9 mouse cellular contexts compared by ENCODE assay signal in genomic region chr15:103185462-103186198, GRCm38 (mm10). TPM values are rescaled to one million over a fixed set of nuclear protein-coding genes. Genes with fewer than 3 reads are reported as not detected.
DNase-seq lines count a peak whose midpoint lies in the region; ATAC-seq and TF ChIP-seq lines count a peak whose summit lies in the region.
"Had no signal": no experiment of that assay in that cellular context is flagged by ENCODE, and none has a peak within 500 bp of the region (broad histone marks: within the 10 kb centered on the region; RNA-seq: fewer than 3 reads in every experiment).

No protein-coding gene starts in this region.

- intact Hi-C loops in heart, postnatal 14 days (cut with DNase I) = loop anchor here (1.0 to 2.0 kb wide), 2 partner anchors 91 to 122 kb away; no protein-coding TSS in a partner anchor
- intact Hi-C loops in left cerebral cortex, postnatal 36 days (cut with DNase I) = no loop called here

- TF ChIP-seq POLR2A in cerebellum, adult 2 months (IDR thresholded peaks at IDR 0.05; ENCODE audit: borderline replicate concordance, insufficient read depth, low read length) = no peak

- H3K9me3 ChIP-seq in kidney, embryonic 14.5 days (ENCODE audit: control insufficient read depth, low read length) = no peaks in the 10 kb centered on the region
- no peaks in the 10 kb centered on the region for H3K9me3 ChIP-seq in neural tube, embryonic 14.5 days (ENCODE audit: control insufficient read depth, low read length)
- H3K9me3 ChIP-seq: liver, embryonic 13.5 days had no signal

- H3K4me2 ChIP-seq in kidney, embryonic 14.5 days (replicated peaks; ENCODE audit: low read depth, low read length) = no peak overlapping the region
- no peak overlapping the region for H3K4me2 ChIP-seq in neural tube, embryonic 14.5 days (ENCODE audit: low read depth, low read length)
- H3K4me2 ChIP-seq: liver, embryonic 13.5 days had no signal

- no peaks in the 10 kb centered on the region for H3K27me3 ChIP-seq in kidney, embryonic 14.5 days (ENCODE audit: control insufficient read depth, insufficient read depth, low read length)
- H3K27me3 ChIP-seq in cerebellum, adult 2 months (ENCODE audit: control insufficient read depth, insufficient read depth, low read length) = no peaks in the 10 kb centered on the region; the same call in 1 of the 2 replicates
- H3K27me3 ChIP-seq in neural tube, embryonic 14.5 days (ENCODE audit: control insufficient read depth, insufficient read depth, low read length) = no peaks in the 10 kb centered on the region

- H3K36me3 ChIP-seq in kidney, embryonic 14.5 days (ENCODE audit: control insufficient read depth, insufficient read depth, low read length) = no peaks in the 10 kb centered on the region
- H3K36me3 ChIP-seq in neural tube, embryonic 14.5 days (ENCODE audit: control insufficient read depth, insufficient read depth, low read length) = no peaks in the 10 kb centered on the region

- no peak for ATAC-seq in kidney, embryonic 14.5 days (ENCODE audit: low FRiP score, low TSS enrichment)
- ATAC-seq in neural tube, embryonic 14.5 days (ENCODE audit: low read depth) = peak; percentile 22; the same call in 1 of the 2 replicates

- DNase-seq in kidney, adult 18-20 months = peak; percentile 68
- peak; percentile 58 for DNase-seq in ES-CJ7 (ENCODE audit: low read depth, low spot score)
- peak; percentile 61 to 65 for DNase-seq in cerebellum, adult 2 months
- peak; percentile 66 to 74 for DNase-seq in heart, postnatal 14 days
- DNase-seq in left cerebral cortex, postnatal 36 days (ENCODE audit: low spot score in 2 of 2) = peak; percentile 54
- no peak for DNase-seq in urinary bladder, postnatal 10 days (ENCODE audit: low spot score)
- DNase-seq: liver, embryonic 13.5 days had no signal

- H3K4me3 ChIP-seq in kidney, embryonic 14.5 days (ENCODE audit: low read length) = no peak overlapping the region
- no peak overlapping the region for H3K4me3 ChIP-seq in cerebellum, adult 2 months (replicated peaks; ENCODE audit: insufficient read depth, low read depth, low read length)
- H3K4me3 ChIP-seq in neural tube, embryonic 14.5 days (ENCODE audit: low read depth, low read length) = no peak overlapping the region
- H3K4me3 ChIP-seq: liver, embryonic 13.5 days had no signal

- H3K27ac ChIP-seq in kidney, embryonic 14.5 days (ENCODE audit: low read depth, low read length) = no peak overlapping the region
- no peak overlapping the region for H3K27ac ChIP-seq in cerebellum, adult 2 months (ENCODE audit: insufficient read depth, low read length)
- no peak overlapping the region; the same call in 1 of the 2 replicates for H3K27ac ChIP-seq in neural tube, embryonic 14.5 days (ENCODE audit: low read depth, low read length)
- H3K27ac ChIP-seq: liver, embryonic 13.5 days had no signal

- peaks cover 17% of the 10 kb centered on the region for H3K4me1 ChIP-seq in kidney, embryonic 14.5 days (ENCODE audit: control insufficient read depth, insufficient read depth, low read length)
- no peaks in the 10 kb centered on the region for H3K4me1 ChIP-seq in cerebellum, adult 2 months (ENCODE audit: control insufficient read depth, insufficient read depth, low read length)
- H3K4me1 ChIP-seq in neural tube, embryonic 14.5 days (ENCODE audit: control insufficient read depth, insufficient read depth, low read length) = peaks cover 13% of the 10 kb centered on the region

- no peak overlapping the region; the same call in 1 of the 2 replicates for H3K9ac ChIP-seq in kidney, embryonic 14.5 days (ENCODE audit: low read depth, low read length)
- no peak overlapping the region for H3K9ac ChIP-seq in neural tube, embryonic 14.5 days (replicated peaks; ENCODE audit: low read depth, low read length)
- H3K9ac ChIP-seq: liver, embryonic 13.5 days had no signal

- peak; percentile 87 for TF ChIP-seq CTCF in cerebellum, adult 2 months (IDR thresholded peaks at IDR 0.05; ENCODE audit: borderline replicate concordance, insufficient read depth, low read depth, low read length)

- WGBS in kidney, embryonic 14.5 days = 50% methylated on average over 19 of the region's 19 CpGs
- 42% methylated on average over 19 of the region's 19 CpGs for WGBS in cerebellum, adult 2 months
- WGBS in neural tube, embryonic 14.5 days = 48% methylated on average over 19 of the region's 19 CpGs

RNA-seq across cellular contexts. Expression of gene Smug1, which starts 18.7 kb away (rescaled TPM):
- polyA plus RNA-seq in kidney, embryonic 14.5 days (2014; fragmentation: Nextera tagmentation; extraction: Ambion mirVana) = 11.5 and 19.5 TPM in 2 replicates
- polyA plus RNA-seq in cerebellum, adult 2 months (2012; rRNA removed) = 17.8 and 20.1 TPM in 2 replicates
- 10 to 100 TPM; 13.5 to 14.0 TPM for total RNA-seq in heart, postnatal 14 days (2021)
- 10 to 100 TPM; 18.3 to 20.0 TPM for total RNA-seq in left cerebral cortex, postnatal 36 days (2021)
- 19.2 and 28.0 TPM in 2 replicates for polyA plus RNA-seq in neural tube, embryonic 14.5 days (2014; fragmentation: Nextera tagmentation; extraction: Ambion mirVana)

RNA-seq across cellular contexts. Expression of gene Cbx5, which starts 54.0 kb away (rescaled TPM):
- 146 and 161 TPM in 2 replicates for polyA plus RNA-seq in kidney, embryonic 14.5 days (2014; fragmentation: Nextera tagmentation; extraction: Ambion mirVana)
- polyA plus RNA-seq in cerebellum, adult 2 months (2012; rRNA removed) = 49.4 and 52.7 TPM in 2 replicates
- 10 to 100 TPM; 54.6 to 65.4 TPM for total RNA-seq in heart, postnatal 14 days (2021)
- 100 to 1,000 TPM; 158 to 174 TPM for total RNA-seq in left cerebral cortex, postnatal 36 days (2021)
- polyA plus RNA-seq in neural tube, embryonic 14.5 days (2014; fragmentation: Nextera tagmentation; extraction: Ambion mirVana) = 132 and 143 TPM in 2 replicates

RNA-seq across cellular contexts. Expression of gene Hnrnpa1, which starts 54.6 kb away (rescaled TPM):
- polyA plus RNA-seq in kidney, embryonic 14.5 days (2014; fragmentation: Nextera tagmentation; extraction: Ambion mirVana) = 1,180 and 1,314 TPM in 2 replicates
- polyA plus RNA-seq in cerebellum, adult 2 months (2012; rRNA removed) = 318 and 320 TPM in 2 replicates
- total RNA-seq in heart, postnatal 14 days (2021) = 100 to 1,000 TPM; 174 to 180 TPM
- total RNA-seq in left cerebral cortex, postnatal 36 days (2021) = 100 to 1,000 TPM; 199 to 232 TPM
- polyA plus RNA-seq in neural tube, embryonic 14.5 days (2014; fragmentation: Nextera tagmentation; extraction: Ambion mirVana) = 635 and 713 TPM in 2 replicates
